Mouse (Mus musculus): ENCODE measurements around the gene Nav2.

DNA sequence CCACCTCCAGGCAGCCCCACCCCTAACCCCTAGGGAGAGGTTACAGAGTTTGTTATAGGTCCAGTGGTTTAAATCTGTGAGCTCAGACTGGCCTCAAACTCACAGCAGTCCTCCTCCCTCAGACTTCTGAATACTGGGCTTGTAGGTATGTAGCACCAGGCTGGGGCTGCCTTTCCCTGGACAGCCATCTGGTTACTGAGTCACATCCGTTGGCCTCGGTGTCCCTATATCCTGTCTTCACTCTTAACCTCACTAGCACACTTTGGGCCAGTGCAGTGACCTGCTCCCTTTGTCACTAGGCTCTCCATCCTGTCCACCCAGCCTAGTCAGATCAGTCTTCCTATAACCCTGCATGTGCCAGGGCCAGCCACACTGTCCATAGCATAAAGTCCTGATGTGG lies 19.8 kb upstream of the Nav2 start:
- TF ChIP-seq POLR2A (IDR thresholded peaks at IDR 0.05; ENCODE audit: borderline replicate concordance, extremely low read depth, insufficient read depth, insufficient read length, poor library complexity, severe bottlenecking) = no peak
- TF ChIP-seq CTCF (IDR thresholded peaks at IDR 0.05; ENCODE audit: borderline replicate concordance, extremely low read depth, insufficient read depth, insufficient read length) = no peak
